Mouse (Mus musculus) cerebellum, adult 9-11 months (tissue): ENCODE measurements around the gene Eid3.

Source experiments
- DNase-seq: peaks from one replicate; pipeline ENCODE4 v3.0.0; 2022

Eid3 gene

GRCm38 (mm10) chr10:82913772-82914171 is 47.3 kb downstream of the Eid3 start:
- no peak for DNase-seq
